Mouse (Mus musculus) liver, postnatal 0 days (tissue): Measurements from ENCODE around the gene Pard3b. TPM values are rescaled to one million over a fixed set of nuclear protein-coding genes. Genes with fewer than 3 reads are reported as not detected.

Source experiments
- ATAC-seq: fragments of 200-750 bp; cut with Nextera tagmentation; 2 replicates; pipeline ENCODE4 v1.8.0; 2017; ENCODE audit warnings: mild to moderate bottlenecking, moderate library complexity
- DNase-seq: peaks from one replicate; pipeline ENCODE4 v3.0.0-alpha.2; 2016
- H3K27ac ChIP-seq: fragments of 300-500 bp; sonication (generic); 2 replicates; pipeline ENCODE4 v1.5.1; 2014; ENCODE audit warnings: antibody characterized with exemption, moderate library complexity, mild to moderate bottlenecking, low read depth
- H3K27me3 ChIP-seq: fragments of 300-500 bp; sonication (generic); 2 replicates; pipeline ENCODE4 v1.6.1; 2014; ENCODE audit warnings: low read length, control low read depth, mixed read lengths; ENCODE audit not compliant: insufficient read depth
- H3K36me3 ChIP-seq: fragments of 300-500 bp; sonication (generic); replicated peaks from 2 replicates; pipeline ENCODE4 v1.6.1; 2014; ENCODE audit warnings: mild to moderate bottlenecking, control low read depth, low read length, moderate library complexity, mixed read lengths; ENCODE audit not compliant: insufficient read depth
- H3K4me1 ChIP-seq: fragments of 300-500 bp; sonication (generic); 2 replicates; pipeline ENCODE4 v1.6.1; 2014; ENCODE audit warnings: antibody characterized with exemption, mild to moderate bottlenecking, control low read depth; ENCODE audit not compliant: insufficient read depth
- H3K4me2 ChIP-seq: fragments of 300-500 bp; sonication (generic); 2 replicates; pipeline ENCODE4 v1.6.1; 2014; ENCODE audit warnings: low read depth, mild to moderate bottlenecking, low read length, moderate library complexity, mixed read lengths
- H3K4me3 ChIP-seq: fragments of 300-500 bp; sonication (generic); 2 replicates; pipeline ENCODE4 v1.5.1; 2014; ENCODE audit warnings: low read depth, low read length
- H3K9ac ChIP-seq: fragments of 300-500 bp; sonication (generic); replicated peaks from 2 replicates; pipeline ENCODE4 v1.6.1; 2014; ENCODE audit warnings: mild to moderate bottlenecking, moderate library complexity
- H3K9me3 ChIP-seq: fragments of 300-500 bp; sonication (generic); 2 replicates; pipeline ENCODE4 v1.6.1; 2016; ENCODE audit warnings: mild to moderate bottlenecking, control low read depth, low read length, mixed read lengths
- CTCF ChIP-seq: sonication (generic); IDR thresholded peaks from 2 replicates; pipeline ENCODE4 v1.5.1; 2016; ENCODE audit warnings: antibody characterized with exemption, low read depth
- EP300 ChIP-seq: IDR thresholded peaks from 2 replicates; pipeline ENCODE4 v1.6.1; 2016; ENCODE audit warnings: antibody characterized with exemption, low read depth, mild to moderate bottlenecking
- WGBS: fragments of 180-500 bp; shearing (Covaris S2); extraction: QIAGEN DNeasy Blood & Tissue Kit; methylation state at CpG from one replicate; pipeline ENCODE4 v1.1.7; 2014; ENCODE audit not compliant: insufficient replicate concordance; 5-methylcytosine and 5-hydroxymethylcytosine counted together
- polyA plus RNA-seq: library from polyadenylated mRNA; unstranded; fragments of >200 nt; fragmentation: Nextera tagmentation; extraction: Ambion mirVana; gene quantifications from 2 replicates; pipeline ENCODE4 v1.2.1, GENCODE M21; 2015

The Pard3b gene
- polyA plus RNA-seq, 1 experiment from 2014 or later, result 2.8 TPM

DNA sequence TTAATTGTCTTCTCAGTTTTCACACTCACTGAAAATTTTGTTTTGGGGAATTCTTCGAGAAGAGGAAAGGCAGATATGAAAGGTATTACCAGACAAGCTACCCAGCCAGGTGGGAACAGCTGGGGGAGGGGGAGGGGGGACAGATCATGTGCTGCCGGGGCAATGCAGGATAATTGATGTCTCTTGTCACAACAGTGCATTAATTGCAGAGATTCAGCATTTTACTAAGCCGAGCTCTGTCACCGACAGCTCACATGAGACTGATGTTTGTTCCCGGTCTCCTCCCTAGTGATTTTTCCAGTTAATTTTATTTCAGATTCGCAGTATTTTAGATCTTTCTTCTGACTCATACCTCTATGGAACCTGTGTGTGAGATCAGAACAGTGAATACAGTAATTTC, 850.2 kb downstream of the Pard3b start:
- Histone ChIP-seq H3K4me2 (no peak overlapping the region), H3K4me1 (no peaks in the 10 kb centered on the region), H3K9ac (no peak overlapping the region), H3K9me3 (no peaks in the 10 kb centered on the region), H3K36me3 (no peaks in the 10 kb centered on the region), H3K27ac (no peak overlapping the region), H3K4me3 (no peak overlapping the region), H3K27me3 (no peaks in the 10 kb centered on the region)
- ATAC-seq (no peak), DNase-seq (no peak)
- TF ChIP-seq CTCF (no peak), EP300 (no peak)
- WGBS, result 77% methylated on average over 6 of the region's 6 CpGs

DNA sequence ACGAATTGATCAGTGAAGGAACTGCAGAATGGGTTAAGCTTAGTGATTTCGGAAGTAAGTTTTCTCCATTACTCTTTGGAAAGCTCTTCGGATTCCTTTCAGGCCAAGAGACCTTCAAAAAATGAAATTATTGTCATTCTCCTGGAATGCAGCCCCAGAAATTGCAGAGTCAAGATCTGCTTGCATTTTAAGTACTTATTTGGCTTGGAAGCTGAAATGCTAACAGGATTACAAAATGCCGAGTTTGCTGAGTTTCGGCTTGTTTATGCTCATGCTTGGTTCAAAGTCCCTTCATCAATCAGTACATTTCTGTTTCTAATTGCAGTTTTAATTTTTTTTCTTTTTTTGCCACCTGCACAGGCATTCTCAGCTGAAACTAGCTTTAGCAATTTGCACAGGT, 860.5 kb downstream of the Pard3b start:
- Histone ChIP-seq H3K9me3 (no peaks in the 10 kb centered on the region), H3K4me3 (no peak overlapping the region), H3K27ac (no peak overlapping the region), H3K36me3 (no peaks in the 10 kb centered on the region), H3K4me1 (no peaks in the 10 kb centered on the region), H3K4me2 (no peak overlapping the region), H3K9ac (no peak overlapping the region), H3K27me3 (no peaks in the 10 kb centered on the region)
- DNase-seq, result no peak
- no peak for TF ChIP-seq EP300
- no peak for TF ChIP-seq CTCF
- 71% methylated on average over 5 of the region's 5 CpGs for WGBS
- no peak for ATAC-seq

DNA sequence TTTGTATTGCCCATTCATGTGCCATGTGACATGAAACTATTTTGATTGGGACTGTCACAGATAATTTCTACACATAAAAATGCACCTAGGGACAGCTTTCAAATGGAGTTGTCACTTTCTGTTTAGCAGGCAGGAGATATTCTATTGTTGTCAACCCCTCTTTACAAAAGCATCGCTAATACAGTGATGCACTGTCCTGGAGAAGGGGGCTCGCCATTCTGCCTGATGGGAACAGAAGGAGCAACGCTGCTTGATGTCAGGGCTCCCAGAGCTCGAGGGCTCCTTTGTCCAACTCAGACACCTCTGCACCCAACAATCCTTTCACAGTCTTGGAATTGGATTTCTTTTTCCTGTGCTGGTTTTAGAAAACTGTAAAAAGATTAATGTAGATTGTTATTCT, 871.9 kb downstream of the Pard3b start:
- TF ChIP-seq EP300 (no peak), CTCF (no peak)

DNA sequence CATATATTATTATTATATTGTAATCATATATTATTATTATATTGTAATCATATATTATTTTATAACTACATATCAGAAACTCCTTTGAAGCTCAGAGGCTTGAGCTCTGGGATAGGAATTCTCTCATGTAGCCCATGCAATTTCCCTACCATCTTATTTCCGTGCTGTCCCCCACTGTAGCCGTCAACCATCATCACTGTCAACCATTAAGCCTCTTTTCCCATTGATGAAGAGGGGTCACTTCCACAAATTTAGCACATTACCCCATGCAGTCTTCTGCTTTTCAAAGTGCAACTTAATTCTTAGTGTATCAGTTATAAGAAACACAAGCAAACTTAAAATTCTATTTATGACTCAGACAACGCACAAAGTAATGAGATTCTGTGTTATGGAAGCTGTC, 873.1 kb downstream of the Pard3b start:
- 81% methylated on average over 3 of the region's 3 CpGs for WGBS

More for the DNA sequence above, 871.9 kb downstream of the Pard3b start:
- WGBS, result 78% methylated on average over 4 of the region's 4 CpGs
- no peaks in the 10 kb centered on the region for H3K9me3 ChIP-seq
- no peak overlapping the region for H3K9ac ChIP-seq
- H3K36me3 ChIP-seq, result no peaks in the 10 kb centered on the region
- H3K4me2 ChIP-seq, result no peak overlapping the region
- no peak overlapping the region for H3K4me3 ChIP-seq
- no peaks in the 10 kb centered on the region for H3K4me1 ChIP-seq
- ATAC-seq, result no peak
- no peaks in the 10 kb centered on the region for H3K27me3 ChIP-seq
- no peak overlapping the region for H3K27ac ChIP-seq
- DNase-seq, result no peak

DNA sequence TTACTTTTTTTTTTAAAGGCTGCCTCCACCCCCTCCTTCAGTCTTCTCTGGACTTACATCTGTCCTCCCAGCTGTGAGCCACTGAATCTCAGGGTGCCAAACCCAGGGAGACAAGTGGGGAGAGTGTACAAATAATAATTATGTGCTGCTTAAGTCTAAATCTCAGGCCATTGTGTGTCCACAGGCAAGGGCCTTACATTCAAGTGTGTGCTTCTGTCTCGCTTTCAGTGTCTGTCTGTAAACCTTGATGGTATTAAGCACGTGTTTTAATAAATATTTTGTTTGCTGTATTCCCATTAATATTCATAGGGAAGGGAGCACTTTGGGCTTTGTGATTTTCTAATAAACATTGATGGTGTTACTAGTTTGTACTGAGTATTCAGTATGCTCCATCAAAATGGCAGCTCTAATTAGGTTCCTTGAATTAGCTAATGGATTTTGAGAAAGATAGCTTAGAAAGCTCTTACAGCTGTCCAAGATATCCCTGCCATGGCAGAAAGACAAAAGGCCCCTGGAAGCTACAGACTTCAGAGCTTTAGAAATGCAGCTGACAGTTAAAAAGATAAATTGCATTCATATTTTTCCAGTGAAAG, 880.1 kb downstream of the Pard3b start:
- TF ChIP-seq CTCF (no peak), EP300 (no peak)
- Histone ChIP-seq H3K9me3 (no peaks in the 10 kb centered on the region), H3K9ac (no peak overlapping the region), H3K36me3 (no peaks in the 10 kb centered on the region), H3K27ac (no peak overlapping the region), H3K4me3 (no peak overlapping the region), H3K4me2 (no peak overlapping the region), H3K4me1 (no peaks in the 10 kb centered on the region), H3K27me3 (no peaks in the 10 kb centered on the region)
- 74% methylated on average over 2 of the region's 2 CpGs for WGBS
- ATAC-seq (no peak), DNase-seq (no peak)

More for the DNA sequence above, 873.1 kb downstream of the Pard3b start:
- no peaks in the 10 kb centered on the region for H3K4me1 ChIP-seq
- DNase-seq (no peak), ATAC-seq (no peak)
- no peak overlapping the region for H3K4me3 ChIP-seq
- no peak overlapping the region for H3K9ac ChIP-seq
- H3K36me3 ChIP-seq, result no peaks in the 10 kb centered on the region
- H3K27ac ChIP-seq, result no peak overlapping the region
- H3K9me3 ChIP-seq, result no peaks in the 10 kb centered on the region
- TF ChIP-seq EP300 (no peak), CTCF (no peak)
- H3K4me2 ChIP-seq, result no peak overlapping the region
- H3K27me3 ChIP-seq, result no peaks in the 10 kb centered on the region

DNA sequence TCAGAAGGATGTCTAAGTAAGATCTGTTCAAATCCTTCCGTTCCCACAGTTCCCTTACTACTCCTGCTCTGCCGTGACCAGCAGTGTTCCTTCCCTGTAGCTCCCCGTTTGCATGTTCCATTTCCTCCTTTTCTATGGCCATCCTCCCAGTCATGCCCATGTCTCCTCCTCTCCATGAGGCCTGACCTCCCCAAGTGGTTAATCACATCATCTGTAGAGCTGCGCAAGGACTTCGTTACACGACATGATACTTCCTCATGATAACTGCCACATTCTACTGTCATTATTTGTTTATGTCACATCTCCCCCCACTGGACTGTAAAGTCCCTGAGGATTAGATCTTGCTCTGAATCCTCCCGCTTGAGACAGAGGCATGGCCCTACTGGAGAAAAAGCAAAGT, 882.7 kb downstream of the Pard3b start:
- Histone ChIP-seq H3K36me3 (no peaks in the 10 kb centered on the region), H3K9me3 (no peaks in the 10 kb centered on the region), H3K4me2 (no peak overlapping the region), H3K4me1 (no peaks in the 10 kb centered on the region), H3K27ac (no peak overlapping the region), H3K9ac (no peak overlapping the region), H3K27me3 (no peaks in the 10 kb centered on the region), H3K4me3 (no peak overlapping the region)
- no peak for DNase-seq
- no peak for ATAC-seq
- WGBS, result 56% methylated on average over 7 of the region's 7 CpGs
- TF ChIP-seq EP300 (no peak), CTCF (no peak)

DNA sequence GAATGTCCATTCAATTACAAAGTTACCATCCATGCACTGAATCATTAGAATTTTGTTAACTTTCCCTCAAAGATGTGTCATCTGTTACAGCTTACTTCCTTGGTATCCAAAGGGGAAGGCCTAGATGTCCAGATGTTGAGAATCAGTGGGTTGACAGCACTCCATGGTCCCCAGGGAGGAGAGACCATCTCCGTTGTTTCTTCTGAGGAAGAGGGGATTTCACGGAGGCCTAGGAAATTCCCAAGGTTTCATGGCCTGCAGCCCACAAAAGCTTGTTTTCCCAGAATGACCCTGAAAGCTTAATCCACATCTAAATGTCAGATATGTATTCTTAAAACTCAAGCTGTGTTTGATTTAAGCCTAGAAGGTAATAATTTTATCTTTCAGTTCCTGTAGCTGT, 884.1 kb downstream of the Pard3b start:
- Histone ChIP-seq H3K4me3 (no peak overlapping the region), H3K4me2 (no peak overlapping the region), H3K4me1 (no peaks in the 10 kb centered on the region), H3K9ac (no peak overlapping the region), H3K27me3 (no peaks in the 10 kb centered on the region), H3K27ac (no peak overlapping the region), H3K9me3 (no peaks in the 10 kb centered on the region), H3K36me3 (no peaks in the 10 kb centered on the region)
- WGBS, result 93% methylated on average over 2 of the region's 2 CpGs
- no peak for DNase-seq
- TF ChIP-seq EP300 (no peak), CTCF (no peak)
- ATAC-seq, result no peak
